8 mouse cellular contexts compared by ENCODE assay signal in genomic region chr1:165459041-165459502, GRCm38 (mm10). TPM values are rescaled to one million over a fixed set of nuclear protein-coding genes. Genes with fewer than 3 reads are reported as not detected.
DNase-seq lines count a peak whose midpoint lies in the region; ATAC-seq and TF ChIP-seq lines count a peak whose summit lies in the region.

No protein-coding gene starts in this region.

- peak overlapping the region; percentile 80 for H3K4me2 ChIP-seq in forebrain, embryonic 15.5 days (replicated peaks)
- peak overlapping the region; percentile 74 for H3K4me2 ChIP-seq in liver, postnatal 0 days (ENCODE audit: low read depth, low read length)

- TF ChIP-seq EP300 in liver, postnatal 0 days (IDR thresholded peaks at IDR 0.05; ENCODE audit: low read depth), result no peak

- no peaks in the 10 kb centered on the region for H3K4me1 ChIP-seq in cerebellum, adult 2 months (ENCODE audit: control insufficient read depth, insufficient read depth, low read length)
- H3K4me1 ChIP-seq in forebrain, embryonic 15.5 days, result peaks cover 15% of the 10 kb centered on the region
- H3K4me1 ChIP-seq in liver, postnatal 0 days (ENCODE audit: insufficient read depth), result no peaks in the 10 kb centered on the region

- no peak for TF ChIP-seq CTCF in cerebellum, adult 2 months (IDR thresholded peaks at IDR 0.05; ENCODE audit: borderline replicate concordance, insufficient read depth, low read depth, low read length)
- TF ChIP-seq CTCF in liver, postnatal 0 days (IDR thresholded peaks at IDR 0.05; ENCODE audit: low read depth), result no peak

- 20% methylated on average over 7 of the region's 7 CpGs for WGBS in cerebellum, adult 2 months
- WGBS in forebrain, embryonic 15.5 days, result 20% methylated on average over 7 of the region's 7 CpGs
- 9% methylated on average over 7 of the region's 7 CpGs for WGBS in liver, postnatal 0 days (ENCODE audit: insufficient replicate concordance)

- H3K4me3 ChIP-seq in cerebellum, adult 2 months (replicated peaks; ENCODE audit: insufficient read depth, low read depth, low read length), result peak overlapping the region; percentile 92
- H3K4me3 ChIP-seq in forebrain, embryonic 15.5 days, result peak overlapping the region; percentile 76
- peak overlapping the region; percentile 98 for H3K4me3 ChIP-seq in liver, postnatal 0 days (ENCODE audit: low read depth, low read length)

- DNase-seq in cerebellum, adult 2 months, result no peak
- no peak for DNase-seq in cerebellum, adult 9-10 months
- peak; percentile 70 for DNase-seq in 3T3-L1 (ENCODE audit: low read depth, low spot score)
- DNase-seq in liver, postnatal 0 days, result no peak
- DNase-seq in spleen, postnatal 10 days (ENCODE audit: low spot score in 2 of 2), result no peak

- no peak for ATAC-seq in forebrain, embryonic 15.5 days (replicated peaks)
- no peak for ATAC-seq in liver, postnatal 0 days
- ATAC-seq in granulocyte monocyte progenitor cell, adult 5-6 weeks (replicated peaks; ENCODE audit: poor library complexity, severe bottlenecking), result no peak
- ATAC-seq in activated CD4-positive, CD25-positive, alpha-beta regulatory T cell, adult 4 months, result no peak

- peak overlapping the region; percentile 74 for H3K9ac ChIP-seq in forebrain, embryonic 15.5 days (replicated peaks)
- H3K9ac ChIP-seq in liver, postnatal 0 days (replicated peaks), result peak overlapping the region; percentile 99

- no peaks in the 10 kb centered on the region for H3K27me3 ChIP-seq in cerebellum, adult 2 months (ENCODE audit: control insufficient read depth, insufficient read depth, low read length)
- no peaks in the 10 kb centered on the region for H3K27me3 ChIP-seq in forebrain, embryonic 15.5 days
- no peaks in the 10 kb centered on the region for H3K27me3 ChIP-seq in liver, postnatal 0 days (ENCODE audit: insufficient read depth, low read length)

- H3K9me3 ChIP-seq in forebrain, embryonic 15.5 days, result no peaks in the 10 kb centered on the region
- H3K9me3 ChIP-seq in liver, postnatal 0 days (ENCODE audit: low read length), result peaks cover 4% of the 10 kb centered on the region; the same call in 1 of the 2 replicates

- H3K36me3 ChIP-seq in forebrain, embryonic 15.5 days, result no peaks in the 10 kb centered on the region
- 0 out of 2 replicates have a peak, but pooled peaks cover 3% of the 10 kb centered on the region for H3K36me3 ChIP-seq in liver, postnatal 0 days (replicated peaks; ENCODE audit: insufficient read depth, low read length)

- H3K27ac ChIP-seq in cerebellum, adult 2 months (ENCODE audit: insufficient read depth, low read length), result no peak overlapping the region
- no peak overlapping the region for H3K27ac ChIP-seq in forebrain, embryonic 15.5 days (replicated peaks)
- peak overlapping the region; percentile 99 for H3K27ac ChIP-seq in liver, postnatal 0 days (ENCODE audit: low read depth)

- TF ChIP-seq POLR2A in cerebellum, adult 2 months (IDR thresholded peaks at IDR 0.05; ENCODE audit: borderline replicate concordance, insufficient read depth, low read length), result no peak

RNA-seq across cellular contexts. Expression of gene Dcaf6, which starts 1.2 kb away (rescaled TPM):
- polyA plus RNA-seq in cerebellum, adult 2 months (2012; rRNA removed), result 46.6 and 47.7 TPM in 2 replicates
- polyA plus RNA-seq in forebrain, embryonic 15.5 days (2015; fragmentation: Nextera tagmentation; extraction: Ambion mirVana), result 13.9 and 15.2 TPM in 2 replicates
- polyA plus RNA-seq in liver, postnatal 0 days (2015; fragmentation: Nextera tagmentation; extraction: Ambion mirVana), result 17.0 and 17.4 TPM in 2 replicates
- 5.9 and 6.6 TPM in 2 replicates for total RNA-seq in granulocyte monocyte progenitor cell, adult 5-6 weeks (2014; fragmentation: Nextera tagmentation)
- 7.8 and 8.7 TPM in 2 replicates for total RNA-seq in granulocyte monocyte progenitor cell, adult 5-6 weeks (2017)
- polyA plus RNA-seq in activated CD4-positive, CD25-positive, alpha-beta regulatory T cell, adult 4 months (2017; shearing (Covaris generic)), result 1 to 10 TPM; 5.8 to 8.0 TPM

RNA-seq across cellular contexts. Expression of gene Mpc2, which starts 1.4 kb away (rescaled TPM):
- polyA plus RNA-seq in cerebellum, adult 2 months (2012; rRNA removed), result 176 and 187 TPM in 2 replicates
- 168 and 182 TPM in 2 replicates for polyA plus RNA-seq in forebrain, embryonic 15.5 days (2015; fragmentation: Nextera tagmentation; extraction: Ambion mirVana)
- 858 and 927 TPM in 2 replicates for polyA plus RNA-seq in liver, postnatal 0 days (2015; fragmentation: Nextera tagmentation; extraction: Ambion mirVana)
- 106 and 109 TPM in 2 replicates for total RNA-seq in granulocyte monocyte progenitor cell, adult 5-6 weeks (2014; fragmentation: Nextera tagmentation)
- 107 and 114 TPM in 2 replicates for total RNA-seq in granulocyte monocyte progenitor cell, adult 5-6 weeks (2017)
- polyA plus RNA-seq in activated CD4-positive, CD25-positive, alpha-beta regulatory T cell, adult 4 months (2017; shearing (Covaris generic)), result 10 to 100 TPM; 68.3 to 83.6 TPM

RNA-seq across cellular contexts. Expression of gene Adcy10, which starts 25.9 kb away (rescaled TPM):
- 0.22 and 0.28 TPM in 2 replicates for polyA plus RNA-seq in cerebellum, adult 2 months (2012; rRNA removed)
- 0.17 and 0.20 TPM in 2 replicates for polyA plus RNA-seq in forebrain, embryonic 15.5 days (2015; fragmentation: Nextera tagmentation; extraction: Ambion mirVana)
- polyA plus RNA-seq in liver, postnatal 0 days (2015; fragmentation: Nextera tagmentation; extraction: Ambion mirVana), result 0.08 and 0.19 TPM in 2 replicates
- total RNA-seq in granulocyte monocyte progenitor cell, adult 5-6 weeks (2014; fragmentation: Nextera tagmentation), result 0.21 TPM in 1 of 2 replicates, not detected in the other
- total RNA-seq in granulocyte monocyte progenitor cell, adult 5-6 weeks (2017), result 0.93 TPM in 1 of 2 replicates, not detected in the other
- under 1 TPM in 1 of 2 experiments, not detected in 1; 0.75 TPM for polyA plus RNA-seq in activated CD4-positive, CD25-positive, alpha-beta regulatory T cell, adult 4 months (2017; shearing (Covaris generic))
